Mouse (Mus musculus): Measurements from ENCODE around the gene Ttc34.

Ttc34 gene

GRCm38 (mm10) chr4:154837170-154837569 is at the start of gene Ttc34:
Gene Ttc34 (plus strand): TSS chr4:154837459.
- DNase-seq = peak; percentile 56

- DNase-seq = no peak
These were observed 49.1 kb upstream of the Ttc34 start for GRCm38 (mm10) chr4:154787960-154788702.

GRCm38 (mm10) chr4:154791894-154792293 is 45.4 kb upstream of the Ttc34 start:
- DNase-seq = no peak

GRCm38 (mm10) chr4:154793499-154793898 is 43.8 kb upstream of the Ttc34 start:
- DNase-seq = no peak

GRCm38 (mm10) chr4:154797834-154798233 is 39.4 kb upstream of the Ttc34 start:
- DNase-seq = peak; percentile 54

GRCm38 (mm10) chr4:154800543-154800942 is 36.7 kb upstream of the Ttc34 start:
- DNase-seq = no peak

GRCm38 (mm10) chr4:154802210-154802609 is 35.0 kb upstream of the Ttc34 start:
- no peak for DNase-seq

- DNase-seq = peak; percentile 68
These were observed 11.6 kb upstream of the Ttc34 start for GRCm38 (mm10) chr4:154825662-154826061.

- no peak for DNase-seq
These were observed 11.0 kb upstream of the Ttc34 start for GRCm38 (mm10) chr4:154826224-154826623.

GRCm38 (mm10) chr4:154827181-154827580 is 10.1 kb upstream of the Ttc34 start:
- DNase-seq = no peak

- no peak for DNase-seq
These were observed 9.2 kb upstream of the Ttc34 start for GRCm38 (mm10) chr4:154827861-154828610.

GRCm38 (mm10) chr4:154831915-154832573 is 5.2 kb upstream of the Ttc34 start:
- DNase-seq = no peak

- DNase-seq = no peak
These were observed 910 bp upstream of the Ttc34 start for GRCm38 (mm10) chr4:154836183-154836915.

- DNase-seq = no peak
These were observed 1.5 kb downstream of the Ttc34 start for GRCm38 (mm10) chr4:154838741-154839140.

GRCm38 (mm10) chr4:154839406-154839805 is 2.1 kb downstream of the Ttc34 start:
- DNase-seq = peak; percentile 25

GRCm38 (mm10) chr4:154852696-154853095 is 15.4 kb downstream of the Ttc34 start:
- DNase-seq = no peak

- no peak for DNase-seq
These were observed 16.6 kb downstream of the Ttc34 start for GRCm38 (mm10) chr4:154853881-154854280.

- no peak for DNase-seq
These were observed 17.6 kb downstream of the Ttc34 start for GRCm38 (mm10) chr4:154854676-154855345.

GRCm38 (mm10) chr4:154855721-154856479 is 18.6 kb downstream of the Ttc34 start:
- DNase-seq = peak; percentile 90

GRCm38 (mm10) chr4:154856480-154856837 is 19.2 kb downstream of the Ttc34 start:
- DNase-seq = no peak

GRCm38 (mm10) chr4:154856882-154857281 is 19.6 kb downstream of the Ttc34 start:
- no peak for DNase-seq
